Mouse (Mus musculus): ENCODE results near the gene Atrnl1. TPM values are rescaled to one million over a fixed set of nuclear protein-coding genes. Genes with fewer than 3 reads are reported as not detected.

The Atrnl1 gene
- total RNA-seq (2021), result 10 to 100 TPM; 64.3 to 71.3 TPM
- long read RNA-seq, full-length matches to known transcripts, result 10 of 21 reads
- long read RNA-seq, partial matches to known transcripts, result 6 of 21 reads
- long read RNA-seq, other reads (novel, unspliced or antisense), result 5 of 21 reads

- DNase-seq (ENCODE audit: low spot score in 2 of 2), result peak; percentile 80 to 85
These were observed at the start of gene Atrnl1 for GRCm38 (mm10) chr19:57610476-57611261. TSS of gene Atrnl1 (plus strand) at chr19:57611034.

GRCm38 (mm10) chr19:57561486-57561885, 49.3 kb upstream of the Atrnl1 start:
- no peak for DNase-seq (ENCODE audit: low spot score in 2 of 2)

- DNase-seq (ENCODE audit: low spot score in 2 of 2), result no peak
These were observed 41.8 kb upstream of the Atrnl1 start for GRCm38 (mm10) chr19:57569040-57569439.

- DNase-seq (ENCODE audit: low spot score in 2 of 2), result peak; percentile 38 to 77
These were observed 38.2 kb upstream of the Atrnl1 start for GRCm38 (mm10) chr19:57572360-57573237.

GRCm38 (mm10) chr19:57573470-57573869, 37.4 kb upstream of the Atrnl1 start:
- DNase-seq (ENCODE audit: low spot score in 2 of 2), result no peak

- no peak for DNase-seq (ENCODE audit: low spot score in 2 of 2)
These were observed 35.8 kb upstream of the Atrnl1 start for GRCm38 (mm10) chr19:57575027-57575426.

- no peak for DNase-seq (ENCODE audit: low spot score in 2 of 2)
These were observed 34.0 kb upstream of the Atrnl1 start for GRCm38 (mm10) chr19:57576836-57577235.

GRCm38 (mm10) chr19:57577256-57577655, 33.6 kb upstream of the Atrnl1 start:
- peak in 1 of 2 experiments; percentile 74 for DNase-seq (ENCODE audit: low spot score in 2 of 2)

- DNase-seq (ENCODE audit: low spot score in 2 of 2), result peak; percentile 66 to 85
These were observed 29.9 kb upstream of the Atrnl1 start for GRCm38 (mm10) chr19:57580962-57581361.

GRCm38 (mm10) chr19:57585231-57585792, 25.5 kb upstream of the Atrnl1 start:
- DNase-seq (ENCODE audit: low spot score in 2 of 2), result no peak

- DNase-seq (ENCODE audit: low spot score in 2 of 2), result no peak
These were observed 24.7 kb upstream of the Atrnl1 start for GRCm38 (mm10) chr19:57586172-57586571.

- DNase-seq (ENCODE audit: low spot score in 2 of 2), result no peak
These were observed 21.3 kb upstream of the Atrnl1 start for GRCm38 (mm10) chr19:57589516-57589915.

GRCm38 (mm10) chr19:57590895-57591294, 19.9 kb upstream of the Atrnl1 start:
- no peak for DNase-seq (ENCODE audit: low spot score in 2 of 2)

- no peak for DNase-seq (ENCODE audit: low spot score in 2 of 2)
These were observed 19.2 kb upstream of the Atrnl1 start for GRCm38 (mm10) chr19:57591631-57592030.

- peak in 1 of 2 experiments; percentile 37 for DNase-seq (ENCODE audit: low spot score in 2 of 2)
These were observed 18.5 kb upstream of the Atrnl1 start for GRCm38 (mm10) chr19:57592355-57592754.

GRCm38 (mm10) chr19:57599126-57599525, 11.7 kb upstream of the Atrnl1 start:
- DNase-seq (ENCODE audit: low spot score in 2 of 2), result no peak

- no peak for DNase-seq (ENCODE audit: low spot score in 2 of 2)
These were observed 10.5 kb upstream of the Atrnl1 start for GRCm38 (mm10) chr19:57600233-57600929.

GRCm38 (mm10) chr19:57600930-57601328, 9.9 kb upstream of the Atrnl1 start:
- no peak for DNase-seq (ENCODE audit: low spot score in 2 of 2)

- no peak for DNase-seq (ENCODE audit: low spot score in 2 of 2)
These were observed 7.2 kb upstream of the Atrnl1 start for GRCm38 (mm10) chr19:57603593-57603992.

- no peak for DNase-seq (ENCODE audit: low spot score in 2 of 2)
These were observed 4.9 kb upstream of the Atrnl1 start for GRCm38 (mm10) chr19:57605941-57606340.

GRCm38 (mm10) chr19:57606351-57606750, 4.5 kb upstream of the Atrnl1 start:
- DNase-seq (ENCODE audit: low spot score in 2 of 2), result no peak

All from layer of hippocampus, adult 18-20 months (tissue).